Mouse (Mus musculus): Measurements from ENCODE around the gene Nrap.

Nrap gene

DNA sequence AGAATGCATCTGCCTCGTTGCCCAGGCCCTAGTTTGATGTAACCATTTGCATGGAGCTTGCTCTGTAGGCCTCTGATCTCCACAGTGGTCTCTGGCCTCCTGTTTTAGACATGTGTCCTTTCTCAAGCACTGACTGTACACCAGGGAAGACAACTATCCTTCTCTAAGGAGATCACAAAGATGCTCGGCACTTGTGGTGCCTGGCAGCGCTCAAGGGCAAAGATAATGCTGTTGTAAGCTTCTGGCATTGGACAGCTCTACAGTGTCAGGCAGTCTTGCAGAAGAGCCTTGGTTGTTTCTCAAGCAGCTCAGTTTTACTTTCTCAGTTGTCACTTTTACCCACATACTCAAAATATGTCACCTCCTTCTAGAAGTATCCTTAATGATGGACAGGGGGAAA lies 73.3 kb downstream of the Nrap start:
- DNase-seq (ENCODE audit: low spot score in 2 of 2): no peak

DNA sequence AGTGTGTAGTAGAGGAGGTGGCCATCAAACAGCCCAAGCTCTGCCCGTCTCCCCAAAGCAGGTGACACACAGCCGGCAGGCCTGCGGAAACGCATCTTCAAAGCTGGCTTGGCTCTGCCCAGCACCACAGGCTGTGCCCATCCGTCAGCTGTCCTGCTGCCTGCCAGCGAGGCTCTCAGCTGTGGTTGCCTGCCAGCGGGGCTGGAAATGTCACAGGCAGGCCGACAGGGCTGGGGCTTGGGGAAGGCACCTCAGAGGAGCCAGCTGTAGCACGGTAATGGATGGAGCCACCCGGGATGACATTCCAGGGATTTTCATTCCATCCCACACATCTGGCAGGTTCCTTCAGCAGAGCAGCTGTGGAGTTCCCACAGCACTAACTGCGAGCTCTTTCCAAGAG lies 89.0 kb downstream of the Nrap start:
- DNase-seq (ENCODE audit: low spot score in 2 of 2): no peak

DNA sequence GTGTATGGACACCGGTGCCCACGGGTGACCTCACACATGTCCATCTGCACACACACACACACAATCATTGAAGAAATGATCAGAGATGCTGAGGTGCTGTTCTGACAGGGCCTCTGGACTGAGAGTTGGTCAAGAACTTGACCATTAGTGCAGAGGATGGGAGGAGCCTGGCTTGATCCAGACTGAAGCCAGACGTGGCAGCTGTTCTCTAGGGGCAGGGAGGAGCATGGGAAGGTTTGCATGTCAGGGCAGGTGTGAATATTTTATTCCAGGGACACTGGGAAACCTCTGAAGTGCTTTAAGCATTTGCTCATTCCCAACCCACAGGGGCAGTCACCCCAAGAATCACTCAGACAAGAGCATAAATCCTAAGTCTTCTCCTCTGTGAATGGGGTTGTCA lies 92.6 kb downstream of the Nrap start:
- DNase-seq (ENCODE audit: low spot score in 2 of 2): no peak

DNA sequence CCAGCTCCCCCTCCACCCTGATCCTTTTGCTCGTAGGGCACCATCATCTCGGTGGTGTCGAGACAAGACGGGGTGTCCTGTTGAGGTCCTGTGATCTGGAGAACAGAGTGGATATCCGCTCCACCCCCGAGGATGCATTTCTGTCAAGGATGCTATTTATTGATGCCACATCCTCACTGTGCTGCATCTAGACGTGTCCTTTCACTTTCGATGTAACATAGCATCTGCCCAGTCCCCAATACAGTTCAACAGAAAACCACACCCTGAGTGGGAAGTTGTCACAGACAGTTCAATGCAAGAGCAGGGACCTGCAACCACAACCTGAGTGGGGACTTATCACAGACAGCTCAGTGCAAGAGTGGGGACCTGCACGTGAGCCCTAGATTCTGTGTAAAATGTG lies 93.2 kb downstream of the Nrap start:
- no peak for DNase-seq (ENCODE audit: low spot score in 2 of 2)

DNA sequence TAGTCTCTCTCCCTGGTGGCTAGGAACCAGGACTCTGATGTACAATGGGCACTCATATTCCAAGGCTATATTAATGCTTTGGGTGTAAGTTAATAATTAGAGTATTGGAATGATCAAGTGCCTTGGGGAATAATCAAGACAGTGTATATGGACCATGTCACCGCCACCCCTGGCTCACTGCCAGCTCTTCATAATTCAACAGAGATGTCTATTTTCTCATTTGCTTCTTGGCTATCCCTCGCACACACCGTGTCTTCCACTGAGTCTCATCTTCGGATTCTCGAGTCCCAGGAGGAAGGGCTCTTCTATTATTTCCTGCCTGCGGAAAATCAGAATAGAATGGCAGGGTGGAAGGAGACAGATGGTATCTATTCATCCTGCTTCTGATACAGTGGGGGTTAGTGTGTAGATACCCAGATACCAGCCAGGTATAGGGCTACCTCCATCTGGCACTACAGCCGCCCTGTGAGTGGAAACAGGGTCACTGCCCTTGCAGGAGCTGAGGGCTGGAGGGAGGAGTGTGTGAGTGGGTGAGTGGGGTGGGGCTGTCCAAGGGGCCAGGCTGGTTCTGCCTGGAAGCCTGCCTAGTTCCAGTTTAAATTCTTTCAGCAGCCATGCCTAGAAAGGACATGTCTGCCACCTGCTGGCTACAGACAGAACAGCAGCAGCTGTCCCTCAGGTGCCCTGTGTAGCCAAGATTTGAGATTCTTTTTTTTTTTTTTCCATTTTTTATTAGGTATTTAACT lies 95.0 kb downstream of the Nrap start:
- peak; percentile 47 to 71 for DNase-seq (ENCODE audit: low spot score in 2 of 2)

DNA sequence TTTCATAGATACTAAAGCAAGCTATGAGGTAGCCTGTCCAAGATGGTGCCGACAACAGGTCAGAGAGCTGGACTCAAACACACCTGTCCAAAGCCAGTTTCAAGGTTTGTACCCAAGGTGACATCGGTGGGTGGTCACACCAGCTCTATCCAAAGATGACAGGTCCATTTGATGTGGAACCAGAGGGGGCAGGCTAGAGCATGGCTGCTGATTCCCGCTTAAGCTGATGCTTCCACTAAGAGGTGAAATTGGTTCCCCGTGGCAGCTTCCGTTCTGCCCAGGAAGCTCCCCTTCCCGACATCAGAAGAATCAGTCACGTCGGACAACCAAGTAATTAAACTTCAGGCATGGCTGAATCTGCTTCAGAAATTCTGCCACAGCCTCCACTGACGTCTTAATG lies 97.5 kb downstream of the Nrap start:
- DNase-seq (ENCODE audit: low spot score in 2 of 2): no peak

DNA sequence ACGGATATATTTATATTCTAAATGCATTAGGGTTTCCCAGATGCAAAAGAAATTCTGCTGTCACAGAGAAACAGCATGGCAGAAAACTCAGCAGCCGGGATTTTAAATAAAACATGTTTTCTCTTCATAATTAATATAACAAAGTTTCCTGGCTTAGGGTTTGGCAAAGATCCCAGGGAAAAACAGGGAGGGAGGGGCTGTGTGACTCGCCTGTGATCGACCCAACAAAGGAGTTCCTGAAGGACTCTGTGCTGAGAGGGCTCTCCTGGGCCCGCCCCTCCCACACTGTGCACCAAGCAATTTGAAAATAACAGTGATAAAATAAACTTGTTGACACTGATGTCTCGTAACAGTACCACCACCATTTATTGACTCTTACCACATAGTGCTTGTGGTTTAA lies 97.9 kb downstream of the Nrap start:
- no peak for DNase-seq (ENCODE audit: low spot score in 2 of 2)

DNA sequence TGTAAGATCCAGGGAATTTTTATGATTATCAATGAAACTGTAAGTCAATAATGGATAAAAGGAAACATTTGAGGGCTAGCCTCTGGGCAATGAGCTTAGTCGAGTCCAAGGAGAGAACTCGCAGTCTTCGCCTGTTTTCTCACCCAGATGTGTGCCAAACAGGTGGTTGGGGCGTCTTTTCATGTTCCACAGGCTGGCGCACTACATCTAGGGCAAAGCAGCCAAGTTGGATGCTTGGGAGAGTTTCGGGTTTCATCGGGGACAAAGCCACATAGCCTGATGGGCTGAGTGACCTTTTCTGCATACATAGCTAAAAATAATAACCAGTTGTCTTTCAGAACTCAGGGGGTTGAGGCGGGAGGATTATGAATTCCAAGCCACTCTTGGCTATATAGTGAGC lies 100.2 kb downstream of the Nrap start:
- no peak for DNase-seq (ENCODE audit: low spot score in 2 of 2)

DNA sequence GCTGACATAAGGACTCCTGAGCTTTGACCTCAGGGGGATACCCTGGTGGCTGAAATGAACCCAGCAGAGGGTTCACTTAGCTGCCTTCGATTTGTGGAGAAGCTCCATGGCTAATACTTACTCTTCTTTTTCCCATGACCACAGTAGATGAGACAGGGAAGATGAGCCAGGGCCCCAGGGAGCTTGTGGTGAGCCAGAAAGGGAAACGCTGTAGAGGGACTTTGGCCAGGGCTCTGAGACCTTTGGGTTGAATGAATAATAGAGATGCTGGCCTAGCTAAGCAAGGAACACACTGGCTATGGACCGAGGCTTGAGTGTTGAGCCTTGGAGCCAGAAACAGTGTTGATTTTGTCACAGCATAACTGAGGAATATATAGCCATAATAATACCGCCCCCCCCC lies 101.4 kb downstream of the Nrap start:
- DNase-seq (ENCODE audit: low spot score in 2 of 2): no peak

DNA sequence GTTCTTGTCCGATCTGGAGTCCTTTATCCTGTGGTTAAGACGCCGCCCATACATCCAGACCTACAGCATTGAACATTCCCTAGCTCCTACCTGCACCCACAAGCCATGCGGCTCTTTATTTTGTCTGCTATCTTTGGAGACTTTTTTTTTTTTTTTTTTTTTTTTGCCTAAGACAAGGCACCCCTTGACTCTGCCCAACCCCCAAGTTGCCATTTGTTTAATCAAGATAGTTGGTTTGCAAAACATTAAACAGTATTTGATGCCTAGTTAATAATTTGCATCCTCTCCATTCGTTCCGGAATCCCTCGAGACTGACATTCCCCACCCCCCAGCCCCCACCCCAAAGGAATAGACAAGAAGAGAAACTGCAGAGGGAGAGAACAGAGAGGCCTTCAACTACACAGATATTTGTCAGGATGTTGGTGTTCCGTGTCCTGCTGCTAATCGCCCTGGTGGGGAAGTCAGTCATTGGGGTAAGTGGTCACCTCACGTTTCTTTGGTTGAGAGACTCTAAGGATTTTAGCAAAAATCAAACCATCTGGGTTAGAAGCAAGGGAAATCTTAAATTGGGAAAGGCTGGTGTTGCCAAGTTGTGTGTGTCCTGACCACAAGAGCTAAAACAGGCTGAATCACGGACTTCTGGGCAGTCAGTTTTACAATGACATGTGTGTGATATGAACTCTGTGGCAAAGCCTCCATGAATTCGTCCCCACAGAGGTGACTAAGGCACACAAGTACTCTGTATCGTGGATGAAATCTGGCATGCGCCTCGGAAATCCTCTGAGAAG lies 102.1 kb downstream of the Nrap start:
- DNase-seq (ENCODE audit: low spot score in 2 of 2): no peak

DNA sequence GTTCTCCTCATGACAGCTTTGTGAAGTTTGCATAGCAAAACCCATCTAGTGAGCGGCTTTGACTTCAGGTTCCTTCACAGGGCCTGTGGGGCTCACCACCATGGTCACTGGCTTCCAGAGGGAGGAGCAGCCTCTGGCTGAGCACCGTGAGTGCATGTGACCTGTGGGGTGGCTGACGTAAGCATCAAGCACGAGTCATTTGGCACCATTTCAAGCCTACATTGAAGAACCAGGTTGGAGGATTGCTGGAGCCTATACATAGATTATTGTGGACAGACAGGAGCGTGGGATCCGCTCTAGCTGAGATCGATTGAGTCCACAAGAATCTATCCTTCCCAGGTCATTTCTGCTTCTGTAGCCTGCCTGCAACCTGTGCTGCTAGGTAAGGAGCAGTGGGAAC lies 103.0 kb downstream of the Nrap start, which contains the start of gene Habp2:
TSS of gene Habp2 (plus strand) at position 272 of the 400 bp plus-strand sequence.
- no peak for DNase-seq (ENCODE audit: low spot score in 2 of 2)

DNA sequence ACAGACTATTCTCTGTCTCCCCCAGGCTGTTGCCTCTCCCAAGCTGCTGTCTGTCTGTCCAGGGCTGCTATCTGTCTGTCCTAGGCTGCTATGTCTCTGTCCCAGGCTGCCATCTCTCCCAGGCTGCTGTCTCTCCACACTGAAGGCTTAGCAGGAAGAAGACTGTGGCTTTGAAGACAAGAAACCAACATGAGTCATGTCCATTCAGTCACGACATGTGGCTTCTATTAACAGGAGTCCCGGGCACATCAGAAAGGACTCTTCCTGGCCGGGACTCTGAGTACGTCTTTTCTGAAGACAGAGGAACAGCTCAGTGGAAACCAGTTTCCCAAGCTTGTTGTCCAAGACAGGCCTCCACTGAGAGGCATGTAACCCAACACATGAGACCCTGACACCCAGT lies 104.6 kb downstream of the Nrap start:
- no peak for DNase-seq (ENCODE audit: low spot score in 2 of 2)

DNA sequence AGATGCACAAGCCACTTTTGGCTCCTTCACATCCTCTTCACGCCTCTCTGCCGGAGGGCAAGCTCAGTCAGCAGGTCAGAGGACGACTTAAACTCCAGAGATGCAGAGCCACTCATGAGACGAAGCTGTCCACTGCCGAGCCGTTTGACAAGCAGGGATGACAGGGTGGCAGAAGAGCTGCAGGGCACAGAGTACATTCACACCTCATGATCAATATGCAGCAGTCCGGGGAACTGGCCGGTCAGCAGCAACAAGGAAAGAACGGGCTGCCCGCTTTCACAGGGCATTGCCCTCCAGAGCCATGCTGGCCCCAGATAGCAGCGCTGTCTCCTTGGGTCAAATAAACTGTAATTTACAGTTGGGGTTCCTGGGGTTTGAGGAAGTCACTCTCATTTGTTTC lies 111.5 kb downstream of the Nrap start:
- DNase-seq (ENCODE audit: low spot score in 2 of 2): no peak

DNA sequence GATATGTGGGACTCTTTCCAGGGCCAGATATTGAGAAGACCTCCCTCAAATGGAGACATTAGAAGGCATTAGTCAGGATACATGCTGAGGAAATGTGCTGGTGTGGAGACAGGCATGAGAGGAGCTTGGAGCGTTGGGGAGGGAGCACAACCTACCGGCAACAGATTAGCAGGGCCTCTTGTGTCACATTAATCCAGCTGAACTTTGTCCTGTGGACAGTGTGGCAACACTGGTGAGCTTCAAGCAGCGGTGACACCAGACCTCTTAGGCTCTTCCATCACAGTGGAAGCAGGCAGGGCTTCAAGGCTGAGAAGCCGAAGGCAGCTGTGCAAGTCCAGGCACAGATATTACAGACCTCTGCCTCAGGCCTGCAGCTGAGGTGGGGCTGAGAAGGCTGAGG lies 111.9 kb downstream of the Nrap start:
- DNase-seq (ENCODE audit: low spot score in 2 of 2): no peak

DNA sequence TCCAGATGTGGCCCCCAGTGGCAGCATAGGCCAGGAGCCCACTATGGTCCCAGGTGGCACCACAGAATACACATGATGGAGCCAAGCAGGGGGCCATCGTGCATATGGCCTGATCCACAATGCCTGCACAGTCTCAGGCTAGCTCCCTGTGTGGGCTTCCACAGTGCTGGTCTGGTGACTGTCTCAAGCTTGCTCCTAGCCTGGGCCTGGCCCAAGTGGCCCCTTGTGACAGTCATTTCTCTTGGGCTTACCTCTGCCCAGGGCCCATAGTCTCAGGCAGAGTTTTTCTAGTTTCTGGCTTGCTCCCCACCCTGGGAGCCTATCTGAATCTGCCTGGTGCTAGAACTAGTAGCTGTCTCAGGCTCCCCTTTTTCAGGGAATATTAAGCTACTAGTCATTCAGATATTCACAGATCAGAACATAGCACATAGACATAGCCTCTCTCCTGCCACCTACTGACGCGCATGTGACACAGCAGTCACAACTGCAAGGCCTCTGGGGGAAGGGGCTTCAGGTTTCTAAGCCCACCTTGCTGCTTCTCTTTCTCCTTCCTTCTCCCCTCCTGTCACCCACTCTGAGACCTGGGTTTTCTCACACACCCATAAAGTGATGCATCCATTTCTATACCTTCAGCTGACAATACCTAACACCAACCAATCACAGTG lies 112.6 kb downstream of the Nrap start:
- no peak for DNase-seq (ENCODE audit: low spot score in 2 of 2)

DNA sequence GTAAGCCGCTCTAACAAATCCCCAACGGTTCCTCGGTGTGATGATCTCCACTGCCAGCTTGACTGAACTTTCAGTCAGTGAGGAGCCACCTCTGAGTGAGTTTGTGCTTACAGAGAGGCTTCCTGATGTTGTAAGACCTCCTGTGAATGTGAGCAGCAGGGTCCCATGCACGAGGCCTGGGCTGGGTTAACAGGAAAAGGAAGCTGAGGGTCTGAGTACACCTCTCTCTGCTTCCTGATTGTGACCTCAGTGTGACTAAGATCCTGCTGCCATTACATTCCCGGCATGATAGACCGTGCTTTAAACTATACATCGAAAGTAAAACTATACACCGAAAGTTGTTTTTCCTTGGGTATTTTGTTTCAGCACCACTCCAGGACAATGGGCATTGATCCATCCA lies 117.8 kb downstream of the Nrap start:
- no peak for DNase-seq (ENCODE audit: low spot score in 2 of 2)
